Mouse (Mus musculus) cortical plate, adult 2 months (tissue): ENCODE data around the gene Mmrn2.

ENCODE experiments used
- CTCF ChIP-seq: fragments of 200-500 bp; IDR thresholded peaks from 2 replicates; pipeline ENCODE4 v1.5.1; 2011; ENCODE audit warnings: mild to moderate bottlenecking, control low read depth, low read length; ENCODE audit not compliant: insufficient read depth; ENCODE audit errors: extremely low read depth
- POLR2A ChIP-seq: fragments of 200-500 bp; IDR thresholded peaks from 2 replicates; pipeline ENCODE4 v1.6.1; 2011; ENCODE audit warnings: mild to moderate bottlenecking, low read length, control low read depth; ENCODE audit not compliant: insufficient read depth; ENCODE audit errors: extremely low read depth

DNA sequence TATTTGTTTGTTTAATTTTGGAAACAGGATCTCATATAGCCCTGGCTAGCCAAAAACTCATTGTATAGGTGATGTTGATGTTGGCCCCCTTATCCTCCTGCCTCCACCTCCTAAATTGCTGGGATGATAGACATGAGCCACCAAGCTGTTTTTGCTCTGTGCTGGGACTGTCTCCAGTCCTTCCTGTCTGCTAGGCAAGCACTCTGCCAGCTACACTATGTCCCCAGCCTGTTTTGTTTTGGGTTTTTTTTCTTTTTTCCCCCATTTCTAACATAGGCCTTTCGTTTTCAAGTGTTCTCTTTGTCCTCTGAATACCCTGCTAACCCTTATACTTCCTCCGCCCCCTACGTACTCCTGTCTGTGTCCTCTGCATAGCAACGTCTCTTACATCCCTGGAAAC lies 18.0 kb downstream of the Mmrn2 start:
- TF ChIP-seq POLR2A (no peak), CTCF (no peak)
